Mouse (Mus musculus): ENCODE measurements at regions not wholly inside any gene's neighbourhood (a gene's known extent, or its start where the extent isn't known, plus 50 kb on each side); places are given as distances from the start of the nearest gene placed in this dataset.

GRCm38 (mm10) chr11:117425466-117425865 lies 58.7 kb upstream of the Gm11733 start:
- Histone ChIP-seq H3K4me1 (replicated peaks) (peaks cover 31% of the 10 kb centered on the region), H3K27ac (replicated peaks) (no peak overlapping the region), H3K27me3 (peaks cover 9% of the 10 kb centered on the region), H3K36me3 (no peaks in the 10 kb centered on the region), H3K4me2 (no peak overlapping the region), H3K4me3 (no peak overlapping the region), H3K9me3 (no peaks in the 10 kb centered on the region), H3K9ac (no peak overlapping the region)
- ATAC-seq (ENCODE audit: low read depth): no peak
- 54% methylated on average over 8 of the region's 9 CpGs for WGBS

- Histone ChIP-seq H3K4me3 (no peak overlapping the region), H3K4me2 (no peak overlapping the region), H3K27me3 (peaks cover 9% of the 10 kb centered on the region), H3K4me1 (replicated peaks) (peaks cover 36% of the 10 kb centered on the region), H3K9me3 (no peaks in the 10 kb centered on the region), H3K9ac (no peak overlapping the region), H3K36me3 (no peaks in the 10 kb centered on the region), H3K27ac (replicated peaks) (no peak overlapping the region)
- 35% methylated on average over 12 of the region's 12 CpGs for WGBS
- ATAC-seq (ENCODE audit: low read depth): peak; percentile 48; the same call in 1 of the 2 replicates
Observed at GRCm38 (mm10) chr11:117425927-117426326, 58.2 kb upstream of the Gm11733 start.

- Histone ChIP-seq H3K4me2 (no peak overlapping the region), H3K4me1 (replicated peaks) (peaks cover 39% of the 10 kb centered on the region), H3K36me3 (no peaks in the 10 kb centered on the region), H3K9ac (no peak overlapping the region), H3K27me3 (peaks cover 9% of the 10 kb centered on the region), H3K9me3 (no peaks in the 10 kb centered on the region), H3K27ac (replicated peaks) (no peak overlapping the region), H3K4me3 (no peak overlapping the region)
- ATAC-seq (ENCODE audit: low read depth): no peak
- 90% methylated on average over 4 of the region's 4 CpGs for WGBS
Observed at GRCm38 (mm10) chr11:117426651-117427050, 57.5 kb upstream of the Gm11733 start.

- no peak for ATAC-seq (ENCODE audit: low read depth)
- Histone ChIP-seq H3K9ac (no peak overlapping the region), H3K27ac (replicated peaks) (no peak overlapping the region), H3K4me3 (no peak overlapping the region), H3K27me3 (peaks cover 9% of the 10 kb centered on the region), H3K4me1 (replicated peaks) (peaks cover 39% of the 10 kb centered on the region), H3K4me2 (no peak overlapping the region), H3K9me3 (no peaks in the 10 kb centered on the region), H3K36me3 (no peaks in the 10 kb centered on the region)
- 81% methylated on average over 17 of the region's 17 CpGs for whole genome bisulfite sequencing
Observed at GRCm38 (mm10) chr11:117427808-117428510, 56.2 kb upstream of the Gm11733 start.

- no peak for ATAC-seq (ENCODE audit: low read depth)
- WGBS: 54% methylated on average over 10 of the region's 10 CpGs
- no peaks in the 10 kb centered on the region for H3K36me3 ChIP-seq
- H3K4me3 ChIP-seq: no peak overlapping the region
- H3K9ac ChIP-seq: no peak overlapping the region
- no peak overlapping the region for H3K4me2 ChIP-seq
- peaks cover 9% of the 10 kb centered on the region for H3K27me3 ChIP-seq
- peaks cover 39% of the 10 kb centered on the region for H3K4me1 ChIP-seq (replicated peaks)
- no peaks in the 10 kb centered on the region for H3K9me3 ChIP-seq
- peak overlapping the region; percentile 9; the same call in 1 of the 2 replicates for H3K27ac ChIP-seq (replicated peaks)
Observed at GRCm38 (mm10) chr11:117429326-117429752, 54.8 kb upstream of the Gm11733 start.

- H3K9ac ChIP-seq: no peak overlapping the region
- ATAC-seq (ENCODE audit: low read depth): 0 out of 2 replicates have a peak, but pooled peaks have one; percentile 20
- H3K4me2 ChIP-seq: no peak overlapping the region
- H3K4me3 ChIP-seq: no peak overlapping the region
- 47% methylated on average over 8 of the region's 8 CpGs for WGBS
- H3K9me3 ChIP-seq: no peaks in the 10 kb centered on the region
- H3K4me1 ChIP-seq (replicated peaks): peaks cover 39% of the 10 kb centered on the region
- H3K27me3 ChIP-seq: peaks cover 9% of the 10 kb centered on the region; the same call in 1 of the 2 replicates
- H3K36me3 ChIP-seq: no peaks in the 10 kb centered on the region
- peak overlapping the region; percentile 9 for H3K27ac ChIP-seq (replicated peaks)
Observed at GRCm38 (mm10) chr11:117429894-117430293, 54.3 kb upstream of the Gm11733 start.

GRCm38 (mm10) chr11:117434056-117434455 lies 50.1 kb upstream of the Gm11733 start:
- Histone ChIP-seq H3K9ac (no peak overlapping the region), H3K9me3 (no peaks in the 10 kb centered on the region), H3K4me3 (no peak overlapping the region), H3K27ac (replicated peaks) (no peak overlapping the region), H3K4me2 (no peak overlapping the region), H3K27me3 (peaks cover 9% of the 10 kb centered on the region; the same call in 1 of the 2 replicates), H3K36me3 (no peaks in the 10 kb centered on the region), H3K4me1 (replicated peaks) (peaks cover 52% of the 10 kb centered on the region)
- no peak for ATAC-seq (ENCODE audit: low read depth)

Data from neural tube, embryonic 13.5 days (tissue).